Mouse (Mus musculus): Measurements from ENCODE around the gene Olfr248.

GRCm38 (mm10) chr1:174364882-174365451 is 25.9 kb upstream of the Olfr248 start, which contains the start of gene Olfr417:
- TF ChIP-seq POLR2A (IDR thresholded peaks at IDR 0.05; ENCODE audit: low read depth, low read length) = no peak
- no peak for TF ChIP-seq CTCF (IDR thresholded peaks at IDR 0.05; ENCODE audit: extremely low read depth, insufficient read length, insufficient replicate concordance, low read depth, low read length)
